ENCODE assay signal across 17 mouse cellular contexts in the genomic region with DNA sequence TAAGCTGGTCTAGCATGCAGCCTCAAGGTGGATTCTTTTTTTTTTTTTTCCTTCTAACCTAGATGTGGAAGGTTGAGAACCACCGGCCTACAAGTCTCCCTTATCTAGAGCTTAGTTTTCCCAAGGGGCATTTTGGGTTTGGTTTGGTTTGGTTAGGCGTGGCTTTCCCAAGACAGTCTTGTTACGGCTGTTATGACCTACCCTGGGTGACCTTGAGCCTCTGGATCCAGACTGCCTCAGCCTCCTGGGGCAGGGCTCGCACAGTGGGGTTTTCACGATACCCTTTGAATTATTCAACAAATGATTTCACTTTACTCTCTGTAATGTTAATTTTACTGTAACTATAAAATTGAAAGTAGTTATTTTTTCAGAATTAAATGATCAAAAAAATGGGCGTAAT. TPM values are rescaled to one million over a fixed set of nuclear protein-coding genes. Genes with fewer than 3 reads are reported as not detected.
"Had no signal": no experiment of that assay in that cellular context is flagged by ENCODE, and none has a peak within 500 bp of the region (broad histone marks: within the 10 kb centered on the region; RNA-seq: fewer than 3 reads in every experiment).

No protein-coding gene starts in this region.

- ATAC-seq: liver, postnatal 0 days; lung, postnatal 0 days; midbrain, embryonic 13.5 days; midbrain, embryonic 15.5 days had no signal

- H3K9me3 ChIP-seq: lung, embryonic 15.5 days; megakaryocyte, embryonic 14.5 days; midbrain, embryonic 13.5 days; midbrain, embryonic 15.5 days; neural tube, embryonic 12.5 days; stomach, embryonic 15.5 days had no signal

- H3K27me3 ChIP-seq: lung, embryonic 15.5 days; midbrain, embryonic 13.5 days; midbrain, embryonic 15.5 days; neural tube, embryonic 12.5 days; stomach, embryonic 15.5 days had no signal

- H3K4me3 ChIP-seq: lung, embryonic 15.5 days; megakaryocyte, embryonic 14.5 days; midbrain, embryonic 13.5 days; midbrain, embryonic 15.5 days; neural tube, embryonic 12.5 days; stomach, embryonic 15.5 days had no signal

- H3K4me2 ChIP-seq: lung, embryonic 15.5 days; midbrain, embryonic 11.5 days; midbrain, embryonic 13.5 days; midbrain, embryonic 15.5 days; neural tube, embryonic 12.5 days; stomach, embryonic 15.5 days had no signal

- H3K4me1 ChIP-seq: neural tube, embryonic 12.5 days had no signal

- DNase-seq: liver, postnatal 0 days; lung, adult 2 months; lung, postnatal 14 days; lung, postnatal 36 days; right cerebral cortex, postnatal 14 days; thymus, adult 2 months; thymus, postnatal 36 days had no signal

- H3K9ac ChIP-seq: liver, postnatal 0 days; lung, embryonic 15.5 days; midbrain, embryonic 13.5 days; midbrain, embryonic 15.5 days; neural tube, embryonic 12.5 days; stomach, embryonic 15.5 days had no signal

- H3K27ac ChIP-seq: lung, embryonic 15.5 days; macrophage; midbrain, embryonic 13.5 days; midbrain, embryonic 15.5 days; neural tube, embryonic 12.5 days; stomach, embryonic 15.5 days; stomach, postnatal 0 days had no signal

RNA-seq across cellular contexts. Expression of gene Gpr135, which starts 31.9 kb away (rescaled TPM):
- polyA plus RNA-seq: macrophage had no signal
